Mouse (Mus musculus) cortical plate, adult 2 months (tissue): Measurements from ENCODE around the gene Tlr2.
"Not testable (repeated sequence)": the region's sequence is repeated elsewhere in the genome, so short reads cannot be mapped to it uniquely, and the experiment has no call there.

Source experiments
- CTCF ChIP-seq: fragments of 200-500 bp; IDR thresholded peaks from 2 replicates; pipeline ENCODE4 v1.5.1; 2011; ENCODE audit warnings: mild to moderate bottlenecking, control low read depth, low read length; ENCODE audit not compliant: insufficient read depth; ENCODE audit errors: extremely low read depth
- POLR2A ChIP-seq: fragments of 200-500 bp; IDR thresholded peaks from 2 replicates; pipeline ENCODE4 v1.6.1; 2011; ENCODE audit warnings: mild to moderate bottlenecking, low read length, control low read depth; ENCODE audit not compliant: insufficient read depth; ENCODE audit errors: extremely low read depth

- TF ChIP-seq POLR2A, CTCF: not testable (repeated sequence)
Measured at GRCm38 (mm10) chr3:83871559-83871958, 30.0 kb upstream of the Tlr2 start.
